Mouse (Mus musculus): ENCODE results near the gene Dtnb. TPM values are rescaled to one million over a fixed set of nuclear protein-coding genes. Genes with fewer than 3 reads are reported as not detected.

Dtnb gene
- polyA plus RNA-seq, 1 experiment from 2014 or later: 42.4 TPM

DNA sequence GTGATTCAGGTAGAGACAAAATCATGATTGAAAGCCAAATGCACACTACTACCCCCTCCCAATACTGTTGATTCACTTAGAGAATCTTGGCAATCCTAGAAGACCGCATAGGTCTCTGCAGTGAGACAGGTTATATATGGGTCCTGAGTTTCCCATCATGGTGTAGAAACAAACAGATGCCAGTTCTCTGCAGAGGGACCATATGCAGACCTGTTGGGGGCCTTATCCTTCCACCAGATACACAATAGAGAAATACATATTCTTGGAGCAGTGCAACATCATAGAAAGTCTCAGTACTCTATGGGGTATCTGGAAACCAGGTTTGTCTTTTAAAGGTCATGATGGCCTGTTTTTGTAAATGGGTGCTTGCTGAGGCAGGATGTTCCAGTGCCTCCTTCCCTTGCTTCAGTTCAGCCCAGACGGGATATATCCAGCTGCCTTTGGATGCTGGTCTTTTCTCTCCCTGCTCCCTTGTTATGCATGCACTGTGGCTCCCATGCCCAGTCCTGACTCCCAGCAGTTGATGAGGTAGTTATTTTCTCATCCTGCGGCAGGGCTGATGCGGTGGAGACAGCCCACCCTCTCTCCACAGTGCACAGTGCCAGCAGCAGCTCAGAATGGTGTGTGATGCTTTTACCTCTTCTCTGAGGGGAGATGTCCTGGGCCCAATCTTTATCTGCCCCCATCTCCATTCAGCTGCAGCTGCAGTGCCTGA is 188.9 kb downstream of the Dtnb start:
- ATAC-seq (ENCODE audit: insufficient read depth, low FRiP score, low TSS enrichment): no peak
- H3K4me3 ChIP-seq (ENCODE audit: low read depth, low read length): no peak overlapping the region
- no peaks in the 10 kb centered on the region for H3K9me3 ChIP-seq (ENCODE audit: control insufficient read depth, low read length)

DNA sequence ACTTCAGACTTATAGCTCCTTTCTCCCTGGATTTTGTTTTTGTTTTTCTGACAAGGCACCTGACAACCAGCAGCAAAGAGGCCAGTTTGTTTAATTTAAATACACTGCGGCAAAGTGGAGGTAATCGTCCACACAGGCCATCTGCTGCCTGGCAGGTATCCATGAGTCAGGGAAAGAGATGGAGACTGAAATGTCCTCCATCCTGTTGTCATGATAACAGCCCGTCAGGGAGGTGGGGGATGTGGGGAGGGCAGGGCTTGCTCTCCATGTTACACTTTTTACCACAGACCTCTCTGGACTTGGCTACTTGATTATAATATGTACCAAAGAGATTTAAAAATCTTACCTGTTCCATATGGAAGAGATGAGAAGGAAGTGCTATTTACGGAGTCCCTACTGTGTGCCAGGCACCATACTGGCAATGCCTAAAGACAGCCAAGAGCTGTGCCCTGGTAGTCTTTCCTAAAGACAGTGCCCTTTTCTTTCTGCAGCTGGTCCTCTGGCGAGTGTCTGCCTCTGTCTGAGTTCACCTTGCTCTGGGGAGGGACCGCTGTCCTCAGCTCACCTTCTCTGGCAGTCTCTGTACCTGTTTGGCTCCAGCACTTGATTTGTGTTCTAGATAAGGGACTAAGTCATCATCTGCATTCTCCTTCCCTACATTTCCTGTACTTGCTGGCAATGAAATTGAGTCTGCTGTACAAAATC is 189.6 kb downstream of the Dtnb start:
- H3K27ac ChIP-seq (ENCODE audit: low read depth, low read length): no peak overlapping the region
- no peak overlapping the region for H3K4me2 ChIP-seq (ENCODE audit: low read depth)
- H3K4me1 ChIP-seq (ENCODE audit: control insufficient read depth, insufficient read depth, low read length): no peaks in the 10 kb centered on the region
- no peak overlapping the region for H3K9ac ChIP-seq (ENCODE audit: low read length)
- H3K9me3 ChIP-seq (ENCODE audit: control insufficient read depth, low read length): no peaks in the 10 kb centered on the region
- WGBS: 81% methylated on average over 6 of the region's 6 CpGs
- DNase-seq (ENCODE audit: low spot score): no peak
- H3K27me3 ChIP-seq (ENCODE audit: control insufficient read depth, insufficient read depth, low read length): no peaks in the 10 kb centered on the region
- H3K4me3 ChIP-seq (ENCODE audit: low read depth, low read length): no peak overlapping the region
- ATAC-seq (ENCODE audit: insufficient read depth, low FRiP score, low TSS enrichment): no peak
- H3K36me3 ChIP-seq (ENCODE audit: control insufficient read depth, insufficient read depth, low read length): no peaks in the 10 kb centered on the region

More for the DNA sequence above, 188.9 kb downstream of the Dtnb start:
- Histone ChIP-seq H3K27me3 (ENCODE audit: control insufficient read depth, insufficient read depth, low read length) (no peaks in the 10 kb centered on the region), H3K4me1 (ENCODE audit: control insufficient read depth, insufficient read depth, low read length) (no peaks in the 10 kb centered on the region), H3K9ac (ENCODE audit: low read length) (no peak overlapping the region), H3K4me2 (ENCODE audit: low read depth) (no peak overlapping the region), H3K27ac (ENCODE audit: low read depth, low read length) (no peak overlapping the region), H3K36me3 (ENCODE audit: control insufficient read depth, insufficient read depth, low read length) (no peaks in the 10 kb centered on the region)
- no peak for DNase-seq (ENCODE audit: low spot score)
- 76% methylated on average over 4 of the region's 4 CpGs for whole genome bisulfite sequencing

DNA sequence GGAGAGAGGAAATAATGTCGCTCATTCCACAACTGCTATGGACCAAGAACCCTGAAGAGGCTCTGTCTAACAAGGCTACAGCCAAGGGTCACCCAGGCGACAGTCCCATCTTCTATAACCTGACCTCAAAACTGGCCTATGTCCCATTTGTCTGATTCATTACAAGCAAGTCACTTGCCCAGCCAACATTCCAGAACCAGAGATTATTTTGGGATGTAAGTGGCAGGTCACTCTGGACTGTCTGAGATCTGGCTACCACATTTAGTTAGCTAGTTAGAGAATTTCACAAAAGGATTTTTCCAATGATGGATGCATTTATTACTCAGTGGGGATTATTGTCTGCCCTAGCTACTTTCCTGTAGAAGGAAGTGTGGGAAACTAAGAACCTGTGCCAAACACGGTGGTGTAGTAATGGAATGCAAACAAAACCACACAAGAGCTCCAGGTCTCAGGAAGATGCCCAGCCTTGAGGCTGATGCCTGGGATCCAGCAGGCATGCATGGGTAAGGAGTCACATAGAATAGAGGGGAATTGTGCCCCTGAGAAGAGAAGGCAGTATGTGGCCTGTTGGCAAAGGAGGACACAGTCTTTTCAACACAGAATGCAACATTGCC is 192.1 kb downstream of the Dtnb start:
- Histone ChIP-seq H3K36me3 (ENCODE audit: control insufficient read depth, insufficient read depth, low read length) (no peaks in the 10 kb centered on the region), H3K27me3 (ENCODE audit: control insufficient read depth, insufficient read depth, low read length) (no peaks in the 10 kb centered on the region), H3K4me3 (ENCODE audit: low read depth, low read length) (no peak overlapping the region), H3K4me2 (ENCODE audit: low read depth) (no peak overlapping the region), H3K4me1 (ENCODE audit: control insufficient read depth, insufficient read depth, low read length) (no peaks in the 10 kb centered on the region), H3K9ac (ENCODE audit: low read length) (no peak overlapping the region), H3K27ac (ENCODE audit: low read depth, low read length) (no peak overlapping the region), H3K9me3 (ENCODE audit: control insufficient read depth, low read length) (no peaks in the 10 kb centered on the region)
- WGBS: 81% methylated on average over 3 of the region's 3 CpGs
- ATAC-seq (ENCODE audit: insufficient read depth, low FRiP score, low TSS enrichment): no peak
- no peak for DNase-seq (ENCODE audit: low spot score)

DNA sequence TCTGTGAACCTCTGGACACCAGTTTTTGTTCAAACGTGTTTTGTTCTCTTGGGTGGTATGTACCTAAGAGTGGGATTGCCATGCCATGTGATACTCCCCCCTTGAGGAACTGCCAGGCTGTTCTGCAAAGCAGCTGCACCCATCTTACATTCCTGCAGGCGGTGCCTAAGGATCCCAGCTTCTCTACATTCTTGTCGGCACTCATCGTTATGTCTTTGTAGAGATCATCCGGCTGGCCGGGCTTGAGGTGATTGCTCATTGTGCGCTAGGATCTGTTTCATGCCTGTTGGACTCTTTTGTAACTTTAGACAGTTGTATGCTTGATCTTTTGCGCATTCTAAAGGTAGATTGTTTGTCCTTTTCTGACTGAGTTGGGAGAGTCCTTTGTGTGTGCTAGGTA is 195.2 kb downstream of the Dtnb start:
- Histone ChIP-seq H3K4me1 (ENCODE audit: control insufficient read depth, insufficient read depth, low read length) (no peaks in the 10 kb centered on the region), H3K4me2 (ENCODE audit: low read depth) (no peak overlapping the region), H3K36me3 (ENCODE audit: control insufficient read depth, insufficient read depth, low read length) (no peaks in the 10 kb centered on the region), H3K9ac (ENCODE audit: low read length) (no peak overlapping the region), H3K27ac (ENCODE audit: low read depth, low read length) (no peak overlapping the region), H3K4me3 (ENCODE audit: low read depth, low read length) (no peak overlapping the region), H3K9me3 (ENCODE audit: control insufficient read depth, low read length) (no peaks in the 10 kb centered on the region), H3K27me3 (ENCODE audit: control insufficient read depth, insufficient read depth, low read length) (no peaks in the 10 kb centered on the region)
- DNase-seq (ENCODE audit: low spot score): no peak
- WGBS: 55% methylated on average over 8 of the region's 8 CpGs
- ATAC-seq (ENCODE audit: insufficient read depth, low FRiP score, low TSS enrichment): no peak

DNA sequence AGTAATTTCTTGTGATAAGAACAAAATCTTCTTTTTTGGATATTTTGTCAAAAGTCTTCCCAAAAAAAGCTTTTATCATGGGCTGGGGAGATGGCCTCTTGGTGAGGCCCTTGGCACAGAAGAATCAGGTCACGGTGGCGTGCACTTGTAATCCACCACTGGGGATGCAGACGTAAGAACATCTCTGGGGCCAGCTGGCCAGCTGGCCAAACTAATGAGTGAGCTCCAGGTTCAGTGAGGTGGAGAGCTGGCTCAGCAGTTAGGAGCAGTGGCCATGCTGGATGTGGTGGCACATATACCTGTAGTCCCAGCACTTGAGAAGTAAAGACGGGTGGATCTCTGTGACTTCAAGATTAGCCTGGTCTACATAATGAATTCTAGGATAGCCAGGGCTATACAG is 196.2 kb downstream of the Dtnb start:
- WGBS: 85% methylated on average over 4 of the region's 4 CpGs
- H3K4me3 ChIP-seq (ENCODE audit: low read depth, low read length): no peak overlapping the region
- no peak overlapping the region for H3K4me2 ChIP-seq (ENCODE audit: low read depth)
- DNase-seq (ENCODE audit: low spot score): no peak
- no peak overlapping the region for H3K9ac ChIP-seq (ENCODE audit: low read length)
- ATAC-seq (ENCODE audit: insufficient read depth, low FRiP score, low TSS enrichment): no peak
- no peaks in the 10 kb centered on the region for H3K9me3 ChIP-seq (ENCODE audit: control insufficient read depth, low read length)
- H3K4me1 ChIP-seq (ENCODE audit: control insufficient read depth, insufficient read depth, low read length): no peaks in the 10 kb centered on the region
- H3K27me3 ChIP-seq (ENCODE audit: control insufficient read depth, insufficient read depth, low read length): no peaks in the 10 kb centered on the region
- no peak overlapping the region for H3K27ac ChIP-seq (ENCODE audit: low read depth, low read length)
- no peaks in the 10 kb centered on the region for H3K36me3 ChIP-seq (ENCODE audit: control insufficient read depth, insufficient read depth, low read length)

DNA sequence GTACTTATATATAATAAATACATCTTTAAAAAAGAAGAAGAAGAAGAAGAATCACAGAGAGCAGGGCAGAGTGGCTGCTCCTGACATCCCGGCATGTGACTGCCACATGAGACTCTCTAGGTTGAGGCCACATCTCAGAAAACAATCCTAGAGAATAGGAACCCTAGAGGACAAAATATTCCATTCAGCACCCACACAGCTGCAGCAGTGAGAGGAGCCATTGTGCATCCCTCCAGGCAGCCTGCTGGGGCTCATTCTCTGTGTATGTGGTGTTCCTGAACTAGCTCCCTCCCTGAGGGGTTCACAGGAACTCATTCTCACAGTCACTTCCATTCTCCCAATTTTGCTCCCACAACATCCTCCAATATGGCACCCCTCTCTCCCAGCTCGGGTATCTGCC is 198.4 kb downstream of the Dtnb start:
- Histone ChIP-seq H3K27me3 (ENCODE audit: control insufficient read depth, insufficient read depth, low read length) (no peaks in the 10 kb centered on the region), H3K9me3 (ENCODE audit: control insufficient read depth, low read length) (no peaks in the 10 kb centered on the region), H3K4me3 (ENCODE audit: low read depth, low read length) (no peak overlapping the region), H3K9ac (ENCODE audit: low read length) (no peak overlapping the region), H3K36me3 (ENCODE audit: control insufficient read depth, insufficient read depth, low read length) (no peaks in the 10 kb centered on the region; the same call in 1 of the 2 replicates), H3K27ac (ENCODE audit: low read depth, low read length) (no peak overlapping the region), H3K4me2 (ENCODE audit: low read depth) (no peak overlapping the region), H3K4me1 (ENCODE audit: control insufficient read depth, insufficient read depth, low read length) (no peaks in the 10 kb centered on the region)
- DNase-seq (ENCODE audit: low spot score) (no peak), ATAC-seq (ENCODE audit: insufficient read depth, low FRiP score, low TSS enrichment) (no peak)
- 79% methylated on average over 2 of the region's 2 CpGs for WGBS

DNA sequence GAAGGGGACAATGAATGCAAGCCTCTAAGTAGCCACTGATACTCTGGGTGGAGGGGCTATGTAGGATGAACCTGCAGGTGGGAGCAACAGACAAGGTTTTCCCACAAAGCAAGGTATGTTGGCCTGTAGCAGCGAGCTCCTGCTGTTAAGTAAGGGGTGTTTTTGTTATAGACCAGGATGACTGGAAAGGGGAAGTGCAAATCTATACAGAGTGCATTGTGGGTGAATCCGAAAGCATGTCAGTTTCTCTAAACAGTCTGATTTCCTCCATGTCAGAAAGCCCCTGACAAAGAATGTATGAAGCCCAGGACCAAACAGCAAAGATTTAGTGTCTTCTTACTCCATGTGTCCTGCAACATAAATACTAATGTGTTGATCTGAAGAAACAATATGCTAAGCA is 198.9 kb downstream of the Dtnb start:
- H3K4me3 ChIP-seq (ENCODE audit: low read depth, low read length): no peak overlapping the region

DNA sequence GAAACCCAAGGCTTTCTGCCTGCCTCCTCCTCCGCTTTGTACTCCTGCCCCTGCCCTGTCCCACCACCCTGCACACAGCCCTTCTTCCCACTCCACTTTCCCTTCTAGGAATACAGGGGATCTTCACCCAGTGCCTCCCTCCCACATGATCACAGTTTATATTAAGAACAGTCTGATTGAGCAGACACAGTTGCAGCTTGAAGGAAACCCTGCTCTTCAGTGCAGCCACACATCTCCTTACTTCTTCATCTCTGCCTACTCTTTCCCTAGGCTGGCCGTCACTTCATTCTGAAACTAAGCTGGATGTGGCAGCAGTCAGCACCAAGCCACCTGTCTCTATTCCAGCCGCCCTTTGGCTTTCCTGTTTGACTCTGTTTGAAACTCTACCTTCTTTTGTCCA is 201.5 kb downstream of the Dtnb start:
- Histone ChIP-seq H3K27ac (ENCODE audit: low read depth, low read length) (no peak overlapping the region), H3K4me1 (ENCODE audit: control insufficient read depth, insufficient read depth, low read length) (no peaks in the 10 kb centered on the region), H3K9me3 (ENCODE audit: control insufficient read depth, low read length) (no peaks in the 10 kb centered on the region), H3K4me3 (ENCODE audit: low read depth, low read length) (no peak overlapping the region), H3K36me3 (ENCODE audit: control insufficient read depth, insufficient read depth, low read length) (no peaks in the 10 kb centered on the region; the same call in 1 of the 2 replicates), H3K27me3 (ENCODE audit: control insufficient read depth, insufficient read depth, low read length) (no peaks in the 10 kb centered on the region), H3K4me2 (ENCODE audit: low read depth) (no peak overlapping the region), H3K9ac (ENCODE audit: low read length) (no peak overlapping the region)
- WGBS: 92% methylated on average over 3 of the region's 3 CpGs
- DNase-seq (ENCODE audit: low spot score): no peak
- ATAC-seq (ENCODE audit: insufficient read depth, low FRiP score, low TSS enrichment): no peak

More for the DNA sequence above, 198.9 kb downstream of the Dtnb start:
- no peak overlapping the region for H3K9ac ChIP-seq (ENCODE audit: low read length)
- no peaks in the 10 kb centered on the region for H3K9me3 ChIP-seq (ENCODE audit: control insufficient read depth, low read length)
- no peak overlapping the region for H3K4me2 ChIP-seq (ENCODE audit: low read depth)
- no peaks in the 10 kb centered on the region; the same call in 1 of the 2 replicates for H3K36me3 ChIP-seq (ENCODE audit: control insufficient read depth, insufficient read depth, low read length)
- ATAC-seq (ENCODE audit: insufficient read depth, low FRiP score, low TSS enrichment) (no peak), DNase-seq (ENCODE audit: low spot score) (no peak)
- no peak overlapping the region for H3K27ac ChIP-seq (ENCODE audit: low read depth, low read length)
- WGBS: 84% methylated on average over 2 of the region's 2 CpGs
- H3K4me1 ChIP-seq (ENCODE audit: control insufficient read depth, insufficient read depth, low read length): no peaks in the 10 kb centered on the region
- no peaks in the 10 kb centered on the region for H3K27me3 ChIP-seq (ENCODE audit: control insufficient read depth, insufficient read depth, low read length)
